Mouse (Mus musculus) lung, postnatal 36 days (tissue): ENCODE results near the gene Qars.

Experiments
- DNase-seq: peaks from one replicate; pipeline ENCODE4 v3.0.0; 2022; ENCODE audit warnings: mixed read lengths

The Qars gene

DNA sequence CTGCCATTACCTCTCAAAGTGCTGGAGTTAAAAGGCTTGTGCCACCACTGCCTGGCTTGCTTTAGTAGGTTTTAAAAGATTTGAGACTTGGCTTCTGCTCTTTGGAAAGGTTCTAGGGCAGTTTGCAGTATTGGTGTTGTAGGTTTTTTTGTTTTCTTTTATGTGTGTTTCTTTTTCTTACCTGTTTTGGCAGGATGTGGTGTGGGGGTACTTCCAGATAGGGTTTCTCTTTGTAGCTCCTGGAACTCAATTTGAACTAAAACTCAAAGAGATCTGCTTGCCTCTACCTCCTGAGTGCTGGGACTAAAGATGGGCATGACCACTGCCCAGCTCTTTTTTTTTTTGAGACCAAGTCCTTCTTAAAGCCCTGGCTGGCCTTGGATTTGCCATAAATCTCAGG is 33.3 kb downstream of the Qars start:
- DNase-seq, result no peak

DNA sequence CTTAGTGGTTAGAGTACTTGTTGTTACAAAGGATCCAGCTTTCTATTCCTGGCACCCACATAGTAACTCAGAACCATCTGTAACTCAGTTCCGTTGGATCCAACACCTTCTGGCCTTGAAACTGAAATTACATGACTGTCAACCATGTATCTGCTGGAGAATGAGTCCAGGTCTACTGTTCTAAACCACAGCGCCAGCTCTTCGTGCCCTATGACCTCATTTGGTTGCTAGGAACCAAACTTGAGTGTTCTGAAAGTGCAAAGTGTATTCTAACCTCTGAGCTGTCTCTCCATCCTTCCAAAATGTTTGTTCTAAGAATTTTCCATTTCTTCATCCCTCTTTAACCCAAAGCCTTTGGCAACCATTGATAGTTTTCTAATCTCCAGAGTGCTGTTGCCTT is 38.5 kb downstream of the Qars start:
- no peak for DNase-seq

DNA sequence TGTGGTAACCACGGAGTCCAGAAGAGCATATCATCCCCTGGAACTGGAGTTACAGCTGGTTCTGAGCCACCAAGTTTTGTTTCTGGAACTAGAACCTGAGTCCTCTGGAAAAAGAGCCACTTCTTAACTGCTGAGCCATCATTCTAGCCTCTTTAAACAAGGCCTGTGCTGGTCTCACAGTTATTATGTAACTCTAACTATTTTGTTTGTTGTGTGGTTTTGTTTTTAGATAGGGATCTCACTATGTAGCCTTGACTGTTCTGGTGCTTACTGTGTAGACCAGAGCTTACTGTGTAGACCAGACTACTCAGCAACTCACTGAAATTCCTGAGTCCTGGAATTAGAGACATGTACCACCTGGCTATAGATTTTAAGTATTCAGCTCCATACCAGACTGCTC is 39.4 kb downstream of the Qars start:
- DNase-seq, result no peak

DNA sequence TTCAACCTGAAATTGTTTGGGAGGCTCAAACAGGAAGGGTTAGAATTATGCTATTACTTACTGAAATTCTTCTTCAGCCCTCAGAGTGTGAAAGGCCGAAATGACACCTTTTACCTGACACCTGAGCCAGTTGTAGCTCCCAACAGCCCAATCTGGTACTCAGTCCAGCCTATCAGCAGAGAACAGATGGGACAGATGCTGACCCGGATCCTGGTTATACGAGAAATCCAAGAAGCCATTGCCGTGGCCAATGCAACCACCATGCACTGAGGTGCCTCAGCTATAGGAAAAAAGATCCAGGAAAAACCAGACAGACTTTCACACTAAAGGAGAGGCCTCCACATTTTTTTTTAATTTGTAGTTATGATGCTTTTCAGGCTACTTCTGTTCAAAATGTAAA is 51.7 kb downstream of the Qars start:
- DNase-seq, result no peak

DNA sequence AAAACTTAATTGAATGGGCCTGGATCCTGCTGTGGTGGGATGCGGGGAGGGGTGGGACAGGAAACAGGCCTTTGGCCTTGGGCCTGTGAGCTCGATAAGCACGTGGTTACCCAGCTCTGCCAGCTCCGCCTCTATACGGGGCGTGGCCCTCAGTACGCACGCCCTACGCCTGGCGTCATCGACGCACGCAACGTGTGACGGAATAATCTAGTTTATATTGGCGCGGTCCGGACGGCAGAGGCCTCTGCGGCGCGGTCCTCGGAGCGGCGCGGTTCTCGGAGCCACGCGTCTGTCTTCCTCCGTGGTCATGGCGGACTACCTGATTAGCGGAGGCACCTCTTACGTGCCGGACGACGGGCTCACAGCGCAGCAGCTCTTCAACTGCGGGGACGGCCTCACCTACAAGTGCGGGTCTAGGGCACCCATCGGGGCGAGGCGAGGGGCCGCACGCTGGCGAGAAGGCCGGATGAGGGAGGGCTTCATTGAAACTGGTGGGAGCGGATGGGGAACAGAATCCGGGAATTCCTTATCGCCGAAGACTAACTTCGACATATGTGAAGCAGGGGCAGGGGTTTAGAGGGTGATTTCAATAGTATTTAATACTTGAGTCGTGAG is 52.8 kb downstream of the Qars start, which contains the start of gene Impdh2:
Impdh2 (plus strand) TSS at position 60 of the 615 bp plus-strand sequence.
- peak; percentile 99 for DNase-seq

DNA sequence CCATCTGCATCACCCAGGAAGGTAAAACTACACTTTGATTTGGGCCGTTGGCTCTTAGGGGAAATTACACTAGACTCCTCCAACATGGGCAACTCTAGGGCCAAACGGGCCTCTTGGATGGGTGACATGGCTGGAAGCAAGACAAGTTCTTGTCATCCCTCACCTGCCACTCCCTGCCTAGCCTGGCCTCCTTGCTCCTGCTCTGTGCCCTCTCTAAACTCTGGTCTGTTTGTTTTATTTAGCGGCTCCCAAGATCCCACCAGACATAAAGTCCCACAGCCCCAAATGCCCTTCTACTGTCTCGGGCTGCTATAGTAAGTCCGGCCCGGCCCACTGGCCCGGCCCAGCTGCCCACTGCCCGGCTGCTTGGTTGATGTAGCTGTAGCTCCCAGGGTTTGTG is 56.2 kb downstream of the Qars start:
- DNase-seq, result no peak

DNA sequence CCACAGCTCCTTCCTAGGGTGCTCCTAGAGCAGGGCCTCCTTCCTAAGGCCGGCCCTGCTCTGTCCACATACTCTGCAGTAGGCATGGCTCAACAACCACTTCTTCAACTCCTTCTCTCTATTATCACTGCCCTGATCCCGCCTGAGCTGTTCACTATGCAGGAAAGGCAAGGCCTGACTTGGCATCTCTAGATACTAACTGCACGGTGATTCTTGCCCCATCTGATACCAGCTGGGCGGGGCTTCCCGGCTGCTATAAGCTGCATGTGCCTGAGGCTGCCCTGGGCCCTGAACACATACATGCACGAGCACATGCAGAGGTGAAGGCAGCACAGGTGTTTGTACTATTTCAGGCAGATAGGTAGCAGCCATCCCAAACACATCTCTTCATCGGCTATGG is 56.6 kb downstream of the Qars start:
- no peak for DNase-seq
